Mouse (Mus musculus) c-Kit-positive CD71-positive TER-119-negative erythroid progenitor cells, embryonic 14.5 days (primary cell): ENCODE measurements around the gene Wbp1l.
"Not testable (repeated sequence)": the region's sequence is repeated elsewhere in the genome, so short reads cannot be mapped to it uniquely, and the experiment has no call there.

Source experiments
- DNase-seq: peaks from one replicate; pipeline ENCODE4 v3.0.0-alpha.2; 2013; ENCODE audit warnings: low read depth

The Wbp1l gene

GRCm38 (mm10) chr19:46598720-46599252 is at the start of gene Wbp1l:
TSS of gene Wbp1l (plus strand) at chr19:46599084.
- DNase-seq, result peak; percentile 98

DNA sequence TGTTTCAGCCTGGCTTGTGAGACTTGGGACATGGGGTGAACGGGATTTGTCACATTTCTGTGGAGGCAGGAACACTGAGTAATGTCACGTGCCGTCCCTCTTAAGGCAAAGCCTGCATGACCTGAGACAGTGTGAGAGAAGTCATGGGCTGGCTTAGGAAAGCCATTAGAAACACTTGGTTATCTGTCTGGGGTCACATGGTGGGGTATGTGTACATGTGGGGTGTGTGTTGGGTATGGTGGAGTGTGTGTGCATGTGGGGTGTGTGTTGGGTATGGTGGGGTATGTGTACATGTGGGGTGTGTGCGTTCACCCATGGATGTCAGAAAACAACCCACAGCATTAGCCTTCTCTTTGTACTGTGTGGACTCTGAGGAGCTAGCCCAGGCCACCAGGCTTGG is 48.5 kb upstream of the Wbp1l start:
- no peak for DNase-seq

GRCm38 (mm10) chr19:46552496-46552895 is 46.4 kb upstream of the Wbp1l start:
- no peak for DNase-seq

DNA sequence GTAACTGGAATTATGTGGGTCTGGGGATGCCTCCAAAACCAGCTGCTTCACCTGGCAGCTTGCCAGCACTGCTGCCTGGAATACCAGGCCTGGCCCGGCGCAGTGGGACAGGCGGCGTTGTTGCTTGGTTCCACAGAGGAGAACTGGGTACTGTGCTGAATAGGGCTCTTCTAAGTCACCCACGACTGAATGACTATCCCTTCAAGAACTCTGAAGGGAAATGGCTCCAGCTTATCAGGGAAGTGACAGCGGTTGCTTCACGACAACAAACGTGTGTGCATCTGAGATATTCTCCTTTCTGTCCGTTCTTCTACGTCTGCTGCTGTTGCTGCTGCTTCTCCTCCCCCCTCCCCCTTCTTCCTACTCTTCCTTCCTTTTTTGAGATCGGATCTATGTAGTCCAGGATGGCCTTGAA is 45.3 kb upstream of the Wbp1l start:
- peak; percentile 58 for DNase-seq

- no peak for DNase-seq
Observed at GRCm38 (mm10) chr19:46558009-46558408, 40.9 kb upstream of the Wbp1l start.

DNA sequence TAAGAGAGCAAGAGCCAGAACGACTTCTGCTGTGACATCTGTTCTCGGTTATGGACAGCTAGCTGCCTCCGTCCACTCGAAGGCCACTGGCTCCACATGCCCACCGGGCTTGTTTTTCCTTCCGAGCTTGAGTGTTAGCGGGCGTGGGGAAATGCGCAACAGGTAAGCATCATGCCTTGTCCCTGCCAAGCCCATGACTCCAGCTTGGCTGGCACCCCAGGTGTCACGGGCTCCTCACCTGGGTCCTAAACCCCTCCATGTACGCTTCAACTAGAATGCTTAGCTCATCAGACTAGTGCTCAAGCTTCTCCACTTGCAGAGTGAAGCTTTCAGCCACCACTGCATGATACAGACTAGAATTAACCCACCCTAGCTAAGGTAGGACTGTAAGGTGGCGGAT is 40.3 kb upstream of the Wbp1l start:
- DNase-seq, result no peak

- peak; percentile 43 for DNase-seq
Observed at GRCm38 (mm10) chr19:46562132-46562531, 36.8 kb upstream of the Wbp1l start.

DNA sequence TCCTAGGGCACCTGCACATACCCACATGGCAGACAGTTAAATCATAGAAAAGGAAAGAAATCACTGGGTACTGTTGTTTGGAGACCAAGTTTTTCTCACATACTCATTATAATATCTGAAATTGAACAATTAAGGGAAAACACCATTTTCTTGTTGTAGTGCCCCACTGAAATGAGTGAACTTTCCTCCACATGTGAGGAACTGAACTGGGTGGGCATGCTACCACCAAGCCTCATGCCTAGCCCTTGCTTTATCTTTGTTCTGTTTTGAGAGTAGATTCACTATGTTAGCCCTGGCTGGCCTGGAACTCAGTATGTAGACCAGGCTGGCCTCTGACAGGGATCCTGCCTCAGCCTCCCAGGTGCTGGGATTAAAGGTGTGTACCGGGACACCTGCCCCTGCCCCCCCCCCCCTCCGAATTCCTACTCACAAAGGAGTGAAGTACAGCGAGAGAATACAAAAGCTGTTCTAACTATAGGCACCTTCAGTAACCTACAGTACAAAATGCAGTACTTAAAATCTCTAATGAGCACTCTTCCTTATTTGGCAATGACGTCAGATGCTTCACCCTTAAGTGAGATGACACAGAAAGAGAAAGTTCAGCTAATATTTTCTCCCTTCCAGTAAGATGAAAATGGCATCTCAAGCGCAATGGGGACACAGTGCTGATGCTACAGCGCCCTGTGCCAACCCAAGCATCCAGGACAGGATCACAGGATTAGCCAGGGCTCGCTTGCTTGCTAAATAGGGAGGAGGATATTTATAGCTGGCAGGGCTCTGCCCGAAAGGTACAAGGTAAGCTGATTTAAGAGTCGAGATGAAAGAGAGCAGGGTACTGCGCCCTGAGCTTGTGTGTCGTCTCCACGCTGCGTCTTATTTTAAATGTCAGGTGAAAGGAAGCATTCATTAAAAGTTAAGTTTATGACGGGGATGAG is 36.0 kb upstream of the Wbp1l start:
- no peak for DNase-seq

DNA sequence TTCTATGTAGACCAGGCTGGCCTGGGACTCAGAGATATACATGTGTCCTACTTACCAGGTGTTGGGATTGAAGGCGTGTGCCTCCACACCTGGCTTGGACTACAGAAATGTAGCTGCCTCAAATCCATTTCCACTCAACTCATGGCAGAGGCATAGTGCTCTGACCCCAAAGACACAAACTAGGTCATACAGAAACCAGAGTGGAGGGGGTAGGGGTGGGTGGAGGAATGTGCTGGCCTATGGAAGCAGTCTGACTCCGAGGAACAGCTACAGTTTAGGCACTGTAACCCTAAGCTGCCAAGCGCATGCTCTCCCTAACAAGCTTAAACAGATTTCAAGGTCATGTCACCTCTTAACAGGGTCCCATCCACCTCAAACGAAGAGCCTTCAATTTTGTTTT is 35.3 kb upstream of the Wbp1l start:
- no peak for DNase-seq

GRCm38 (mm10) chr19:46564043-46564462 is 34.8 kb upstream of the Wbp1l start:
- no peak for DNase-seq

- DNase-seq, result not testable (repeated sequence)
Observed at GRCm38 (mm10) chr19:46571211-46571877, 27.5 kb upstream of the Wbp1l start.

DNA sequence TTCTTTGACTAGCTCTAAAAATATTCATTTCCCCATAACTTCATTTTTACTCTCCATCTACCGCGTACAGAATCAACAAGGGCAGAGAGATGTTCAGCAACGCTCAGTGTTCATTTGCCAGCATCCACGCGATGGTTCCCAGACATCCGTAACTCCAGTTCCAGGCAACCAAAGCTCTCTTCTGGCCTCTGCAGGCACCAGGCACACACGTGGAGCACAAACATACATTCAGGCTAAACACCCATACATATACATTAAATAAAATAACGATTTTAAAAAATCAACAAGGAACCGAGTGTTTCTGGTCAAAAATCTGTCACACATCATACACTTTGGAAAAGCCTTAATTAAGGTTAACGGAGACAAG is 27.0 kb upstream of the Wbp1l start:
- no peak for DNase-seq

- DNase-seq, result peak; percentile 22
Observed at GRCm38 (mm10) chr19:46572548-46572947, 26.3 kb upstream of the Wbp1l start.

- peak; percentile 93 for DNase-seq
Observed at GRCm38 (mm10) chr19:46572951-46573937, 25.6 kb upstream of the Wbp1l start, which contains the start of the genes Arl3 and Sfxn2. TSS of gene Arl3 (minus strand) at chr19:46573198. TSS of gene Sfxn2 (plus strand) at chr19:46573365.

- no peak for DNase-seq
Observed at GRCm38 (mm10) chr19:46573990-46574389, 24.9 kb upstream of the Wbp1l start.

GRCm38 (mm10) chr19:46575196-46575595 is 23.7 kb upstream of the Wbp1l start:
- no peak for DNase-seq

GRCm38 (mm10) chr19:46587823-46588508 is 10.9 kb upstream of the Wbp1l start:
- peak; percentile 63 for DNase-seq

GRCm38 (mm10) chr19:46591575-46591974 is 7.3 kb upstream of the Wbp1l start:
- no peak for DNase-seq

- no peak for DNase-seq
Observed at GRCm38 (mm10) chr19:46592751-46593439, 6.0 kb upstream of the Wbp1l start.

GRCm38 (mm10) chr19:46598187-46598586 is 697 bp upstream of the Wbp1l start:
- no peak for DNase-seq
